Mouse (Mus musculus) midbrain, embryonic 13.5 days (tissue): ENCODE measurements around the gene Acss1. TPM values are rescaled to one million over a fixed set of nuclear protein-coding genes. Genes with fewer than 3 reads are reported as not detected.

Experiments used
- ATAC-seq: fragments of 200-750 bp; cut with Nextera tagmentation; 2 replicates; pipeline ENCODE4 v1.8.0; 2017; ENCODE audit warnings: mild to moderate bottlenecking, moderate TSS enrichment, moderate library complexity
- H3K27ac ChIP-seq: fragments of 300-500 bp; sonication (generic); 2 replicates; pipeline ENCODE4 v1.5.1; 2015; ENCODE audit warnings: inconsistent platforms, mild to moderate bottlenecking, moderate library complexity
- H3K27me3 ChIP-seq: fragments of 300-500 bp; sonication (generic); 2 replicates; pipeline ENCODE4 v1.6.1; 2015; ENCODE audit warnings: mild to moderate bottlenecking, inconsistent platforms
- H3K36me3 ChIP-seq: fragments of 300-500 bp; sonication (generic); 2 replicates; pipeline ENCODE4 v1.6.1; 2015; ENCODE audit warnings: mild to moderate bottlenecking, inconsistent platforms
- H3K4me1 ChIP-seq: fragments of 300-500 bp; sonication (generic); replicated peaks from 2 replicates; pipeline ENCODE4 v1.6.1; 2015; ENCODE audit warnings: inconsistent platforms
- H3K4me2 ChIP-seq: fragments of 300-500 bp; sonication (generic); replicated peaks from 2 replicates; pipeline ENCODE4 v1.6.1; 2015; ENCODE audit warnings: moderate library complexity, mild to moderate bottlenecking, inconsistent platforms
- H3K4me3 ChIP-seq: fragments of 300-500 bp; sonication (generic); replicated peaks from 2 replicates; pipeline ENCODE4 v1.5.1; 2015; ENCODE audit warnings: mild to moderate bottlenecking, inconsistent platforms
- H3K9ac ChIP-seq: fragments of 300-500 bp; sonication (generic); replicated peaks from 2 replicates; pipeline ENCODE4 v1.6.1; 2015; ENCODE audit warnings: mild to moderate bottlenecking, inconsistent platforms
- H3K9me3 ChIP-seq: fragments of 300-500 bp; sonication (generic); 2 replicates; pipeline ENCODE4 v1.6.1; 2016; ENCODE audit warnings: mild to moderate bottlenecking, inconsistent platforms
- WGBS: fragments of 180-500 bp; shearing (Covaris S2); methylation state at CpG from one replicate; pipeline ENCODE4 v1.1.7; 2015; 5-methylcytosine and 5-hydroxymethylcytosine counted together
- polyA plus RNA-seq: library from polyadenylated mRNA; unstranded; fragments of >200 nt; fragmentation: Nextera tagmentation; extraction: Ambion mirVana; gene quantifications from 2 replicates; pipeline ENCODE4 v1.2.1, GENCODE M21; 2015

Acss1 gene
- polyA plus RNA-seq, 1 experiment from 2014 or later = 22.7 TPM

DNA sequence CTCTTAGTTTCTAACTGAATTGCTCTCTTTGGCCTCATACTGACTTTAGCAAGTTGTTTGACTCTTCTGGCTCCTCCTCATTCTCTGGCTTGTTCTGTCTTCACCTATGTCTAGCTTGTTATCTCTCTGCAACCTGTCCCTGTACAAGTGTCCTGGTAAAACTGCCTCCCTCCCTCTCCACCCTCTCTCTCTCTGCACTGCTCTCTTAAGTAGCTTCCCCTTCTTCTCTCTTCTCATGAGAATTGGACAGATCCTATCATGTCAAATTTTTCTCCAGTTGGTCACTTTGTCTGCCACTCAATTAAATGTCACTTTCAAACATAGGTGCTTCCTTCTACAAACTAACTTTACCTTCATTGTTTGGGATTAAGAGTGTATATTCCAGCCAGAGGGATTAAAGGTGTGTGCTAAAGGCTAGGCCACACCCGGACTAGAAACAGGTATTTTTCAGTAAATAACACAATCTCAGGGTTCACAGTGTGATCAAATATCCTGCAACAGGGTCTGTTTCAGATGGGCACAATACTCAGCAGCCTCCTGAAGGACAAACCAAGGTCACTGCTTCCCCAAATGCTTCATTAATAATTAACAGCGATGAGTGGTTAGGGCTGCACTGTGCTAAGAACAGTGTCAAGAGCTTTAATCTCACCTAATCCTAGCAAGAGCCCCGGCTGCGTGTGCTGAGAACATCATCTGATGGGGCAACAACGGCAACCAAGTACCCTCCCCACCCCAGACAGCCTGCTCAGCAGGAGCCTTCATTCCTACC lies 4.0 kb downstream of the Acss1 start:
- Histone ChIP-seq H3K4me3 (no peak overlapping the region), H3K4me2 (peak overlapping the region; percentile 38; the same call in 1 of the 2 replicates), H3K4me1 (peaks cover 38% of the 10 kb centered on the region), H3K36me3 (peaks cover 4% of the 10 kb centered on the region; the same call in 1 of the 2 replicates), H3K9me3 (no peaks in the 10 kb centered on the region), H3K27ac (no peak overlapping the region), H3K9ac (no peak overlapping the region), H3K27me3 (peaks cover 9% of the 10 kb centered on the region)
- 73% methylated on average over 5 of the region's 5 CpGs for WGBS
- no peak for ATAC-seq

DNA sequence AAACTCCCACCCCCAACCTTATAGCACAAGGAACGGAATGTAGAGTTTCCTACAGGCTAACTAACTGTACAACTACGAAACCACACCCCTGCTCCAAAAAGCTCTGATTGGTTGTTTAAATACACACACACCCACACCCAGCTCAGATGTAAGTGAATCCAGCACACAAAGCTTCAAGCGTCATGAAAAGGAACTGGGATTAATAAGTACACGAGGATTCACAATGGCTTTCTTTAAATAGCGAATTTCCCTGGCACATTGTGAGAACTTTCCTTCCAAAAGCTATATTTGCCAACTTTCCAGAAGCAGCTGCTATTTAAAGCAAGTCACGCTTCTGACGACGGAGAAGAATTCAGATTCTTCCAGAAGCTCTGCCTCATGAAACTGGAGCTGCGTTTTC lies 5.0 kb downstream of the Acss1 start:
- no peak overlapping the region for H3K4me3 ChIP-seq
- no peak overlapping the region for H3K4me2 ChIP-seq
- peaks cover 13% of the 10 kb centered on the region for H3K36me3 ChIP-seq
- no peaks in the 10 kb centered on the region for H3K27me3 ChIP-seq
- H3K4me1 ChIP-seq = peaks cover 31% of the 10 kb centered on the region
- ATAC-seq = no peak
- 70% methylated on average over 9 of the region's 9 CpGs for WGBS
- no peak overlapping the region for H3K27ac ChIP-seq
- no peak overlapping the region for H3K9ac ChIP-seq
- no peaks in the 10 kb centered on the region for H3K9me3 ChIP-seq

GRCm38 (mm10) chr2:150662007-150662406 lies 6.3 kb downstream of the Acss1 start:
- Histone ChIP-seq H3K36me3 (peaks cover 18% of the 10 kb centered on the region), H3K4me1 (peaks cover 28% of the 10 kb centered on the region), H3K27me3 (no peaks in the 10 kb centered on the region), H3K9ac (no peak overlapping the region), H3K9me3 (no peaks in the 10 kb centered on the region), H3K4me3 (no peak overlapping the region), H3K4me2 (no peak overlapping the region), H3K27ac (no peak overlapping the region)
- ATAC-seq = no peak
- WGBS = 77% methylated on average over 2 of the region's 2 CpGs

DNA sequence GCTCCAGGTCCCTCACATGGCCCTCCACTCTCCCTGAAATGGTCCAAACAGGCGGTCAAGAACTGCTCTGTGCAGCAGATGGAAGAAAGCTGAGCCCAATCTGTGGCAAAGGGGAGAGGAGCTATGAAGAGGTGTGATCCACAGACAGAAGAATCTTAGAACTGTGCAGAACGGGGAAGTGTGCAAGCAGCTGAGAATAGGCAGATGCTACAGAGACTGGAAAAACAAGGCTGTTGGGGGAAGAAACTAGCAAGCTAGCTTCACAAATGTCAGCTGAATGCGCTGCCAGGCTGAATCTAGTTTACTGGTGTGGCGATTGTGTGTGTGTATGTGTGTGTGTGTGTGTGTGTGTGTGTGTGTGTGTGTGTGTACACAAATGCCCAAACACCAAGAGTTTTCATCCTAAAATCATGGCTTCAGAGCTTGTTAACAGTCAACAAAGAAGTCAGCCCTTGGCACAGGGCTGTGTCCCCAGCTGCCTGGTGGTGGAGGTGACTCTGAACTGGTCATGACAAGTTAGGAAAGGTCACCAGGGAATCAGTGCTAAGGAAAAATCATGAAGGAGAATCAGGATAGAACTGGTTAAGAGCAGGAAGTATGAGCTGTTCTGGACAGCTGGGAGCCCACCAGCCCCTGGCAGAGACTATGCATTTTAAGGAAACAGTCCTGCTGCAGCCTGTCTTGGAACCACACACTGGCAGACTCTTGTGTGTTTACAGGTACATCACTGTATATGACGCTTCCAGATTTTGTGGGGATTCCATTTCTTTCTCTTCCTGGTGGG lies 7.4 kb downstream of the Acss1 start:
- WGBS = 87% methylated on average over 5 of the region's 5 CpGs
- no peak overlapping the region for H3K4me2 ChIP-seq
- H3K4me1 ChIP-seq = peaks cover 30% of the 10 kb centered on the region
- H3K9ac ChIP-seq = no peak overlapping the region
- H3K36me3 ChIP-seq = peaks cover 18% of the 10 kb centered on the region
- no peak overlapping the region for H3K4me3 ChIP-seq
- no peaks in the 10 kb centered on the region for H3K9me3 ChIP-seq
- H3K27ac ChIP-seq = no peak overlapping the region
- ATAC-seq = no peak
- no peaks in the 10 kb centered on the region for H3K27me3 ChIP-seq

DNA sequence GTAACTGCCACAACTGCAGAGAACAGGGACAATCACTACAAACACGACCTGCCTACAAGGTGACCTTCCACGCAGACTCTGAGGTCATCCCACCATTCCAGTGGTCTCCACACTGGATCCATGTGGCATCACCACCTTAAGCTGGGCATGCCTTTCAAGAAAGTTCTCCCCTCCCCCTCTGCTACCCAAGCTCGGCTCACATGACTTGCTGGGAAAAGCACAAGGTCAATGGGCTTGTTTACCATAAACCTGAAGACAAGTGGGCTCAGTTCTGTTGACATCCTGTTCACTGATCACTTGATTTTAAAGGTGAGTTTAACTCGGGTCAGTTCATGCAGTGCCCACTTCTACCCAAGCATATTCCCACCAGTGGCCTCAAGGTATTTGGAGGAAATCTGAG lies 8.3 kb downstream of the Acss1 start:
- no peak overlapping the region for H3K27ac ChIP-seq
- H3K4me2 ChIP-seq = no peak overlapping the region

GRCm38 (mm10) chr2:150656975-150657768 lies 11.1 kb downstream of the Acss1 start:
- peak; percentile 85 for ATAC-seq
- Histone ChIP-seq H3K36me3 (peaks cover 22% of the 10 kb centered on the region), H3K4me3 (no peak overlapping the region), H3K27me3 (no peaks in the 10 kb centered on the region), H3K4me2 (no peak overlapping the region), H3K4me1 (peaks cover 16% of the 10 kb centered on the region), H3K9ac (no peak overlapping the region), H3K27ac (peak overlapping the region; percentile 63), H3K9me3 (no peaks in the 10 kb centered on the region)
- 22% methylated on average over 8 of the region's 8 CpGs for WGBS

More for the DNA sequence above, 8.3 kb downstream of the Acss1 start:
- peaks cover 22% of the 10 kb centered on the region for H3K36me3 ChIP-seq
- WGBS = 73% methylated on average over 4 of the region's 4 CpGs
- H3K4me1 ChIP-seq = peaks cover 22% of the 10 kb centered on the region
- H3K27me3 ChIP-seq = no peaks in the 10 kb centered on the region
- H3K9me3 ChIP-seq = no peaks in the 10 kb centered on the region
- no peak for ATAC-seq
- no peak overlapping the region for H3K9ac ChIP-seq
- H3K4me3 ChIP-seq = no peak overlapping the region

DNA sequence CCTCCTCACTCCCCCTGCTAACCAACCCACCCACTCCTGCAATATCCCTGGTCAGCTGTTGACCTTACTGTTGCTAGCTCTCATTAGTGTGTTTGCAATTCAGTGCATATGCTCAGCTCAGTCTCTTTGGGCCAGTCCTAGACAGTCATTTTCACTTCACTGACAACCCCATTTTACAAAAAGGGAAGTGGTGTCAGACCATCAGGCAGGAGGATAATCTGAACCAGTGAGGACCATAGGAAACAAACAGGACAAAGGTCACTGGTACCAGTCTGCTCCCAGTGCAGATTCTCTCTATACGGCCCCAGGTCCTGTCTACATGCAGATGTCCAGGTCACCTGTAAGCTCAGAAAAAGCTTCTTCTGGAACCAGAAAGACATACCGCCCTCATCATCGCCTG lies 12.2 kb downstream of the Acss1 start:
- WGBS = 95% methylated on average over 3 of the region's 3 CpGs
- H3K9me3 ChIP-seq = no peaks in the 10 kb centered on the region
- H3K27ac ChIP-seq = peak overlapping the region; percentile 63
- H3K4me3 ChIP-seq = no peak overlapping the region
- H3K27me3 ChIP-seq = no peaks in the 10 kb centered on the region
- H3K4me1 ChIP-seq = peaks cover 21% of the 10 kb centered on the region
- no peak for ATAC-seq
- H3K9ac ChIP-seq = no peak overlapping the region
- no peak overlapping the region for H3K4me2 ChIP-seq
- H3K36me3 ChIP-seq = peaks cover 22% of the 10 kb centered on the region

GRCm38 (mm10) chr2:150655290-150655689 lies 13.0 kb downstream of the Acss1 start:
- H3K36me3 ChIP-seq = peaks cover 22% of the 10 kb centered on the region
- H3K27ac ChIP-seq = no peak overlapping the region
- no peaks in the 10 kb centered on the region for H3K9me3 ChIP-seq
- ATAC-seq = no peak
- H3K4me2 ChIP-seq = no peak overlapping the region
- no peak overlapping the region for H3K9ac ChIP-seq
- no peaks in the 10 kb centered on the region for H3K27me3 ChIP-seq
- peaks cover 30% of the 10 kb centered on the region for H3K4me1 ChIP-seq
- WGBS = 90% methylated on average over 6 of the region's 6 CpGs
- H3K4me3 ChIP-seq = no peak overlapping the region

DNA sequence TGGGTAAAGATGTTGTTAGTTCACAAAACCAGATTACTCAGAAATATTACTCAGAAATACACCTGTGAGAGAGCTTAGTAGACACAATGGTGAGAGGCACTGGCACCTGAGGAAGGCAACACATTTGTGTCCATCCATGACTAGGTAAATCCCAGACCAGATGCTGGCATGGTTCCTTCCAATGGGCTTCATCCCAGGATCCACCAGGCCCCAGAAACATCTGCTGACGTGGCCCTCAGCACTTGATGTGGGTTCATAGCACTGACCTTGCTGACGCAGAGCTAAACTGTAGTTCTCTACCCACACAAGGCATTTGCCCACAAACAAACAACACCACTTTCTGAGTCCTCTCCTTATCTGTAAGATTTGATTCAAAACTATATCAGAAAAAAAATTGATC lies 13.5 kb downstream of the Acss1 start:
- no peaks in the 10 kb centered on the region for H3K27me3 ChIP-seq
- H3K4me1 ChIP-seq = peaks cover 34% of the 10 kb centered on the region
- H3K4me2 ChIP-seq = no peak overlapping the region
- ATAC-seq = no peak
- H3K36me3 ChIP-seq = peaks cover 22% of the 10 kb centered on the region
- H3K27ac ChIP-seq = no peak overlapping the region
- H3K9me3 ChIP-seq = no peaks in the 10 kb centered on the region
- H3K9ac ChIP-seq = no peak overlapping the region
- WGBS = 94% methylated on average over 2 of the region's 2 CpGs
- no peak overlapping the region for H3K4me3 ChIP-seq

- Histone ChIP-seq H3K27ac (0 out of 2 replicates have a peak overlapping the region, but pooled peaks have one; percentile 53), H3K4me3 (no peak overlapping the region), H3K36me3 (peaks cover 4% of the 10 kb centered on the region; the same call in 1 of the 2 replicates), H3K27me3 (no peaks in the 10 kb centered on the region), H3K9me3 (no peaks in the 10 kb centered on the region), H3K9ac (no peak overlapping the region), H3K4me2 (no peak overlapping the region), H3K4me1 (peaks cover 42% of the 10 kb centered on the region)
- ATAC-seq = no peak
- WGBS = 69% methylated on average over 9 of the region's 9 CpGs
These were observed 16.9 kb downstream of the Acss1 start for GRCm38 (mm10) chr2:150651366-150651765.

DNA sequence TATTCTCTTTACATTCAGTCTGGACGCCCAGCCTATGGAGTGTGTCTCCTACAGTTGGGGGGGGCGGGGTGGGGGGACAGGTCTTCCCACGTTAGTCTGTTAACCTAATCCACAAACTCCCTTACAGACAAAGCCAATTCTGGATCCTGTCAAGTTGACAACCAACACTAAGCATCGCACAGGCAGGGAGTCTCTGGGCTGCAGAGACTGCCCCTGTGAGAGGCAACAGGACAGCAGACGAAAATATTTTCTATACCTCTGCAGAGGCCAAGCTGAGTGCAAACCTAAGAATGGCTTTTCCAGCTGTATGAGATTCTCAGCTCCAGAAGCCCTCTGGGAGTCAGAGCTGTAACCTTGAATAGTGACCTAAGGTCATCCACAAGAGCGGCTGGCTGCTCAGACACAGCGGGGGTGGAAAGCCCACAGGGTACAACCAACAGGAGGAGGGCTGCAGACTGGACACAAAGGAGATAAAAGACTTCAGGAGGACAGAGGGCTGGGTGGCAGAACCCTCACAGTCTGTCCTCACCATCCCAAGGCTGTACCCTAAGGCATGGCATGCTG lies 17.7 kb downstream of the Acss1 start:
- H3K4me3 ChIP-seq = no peak overlapping the region
- no peaks in the 10 kb centered on the region for H3K9me3 ChIP-seq
- peaks cover 42% of the 10 kb centered on the region for H3K4me1 ChIP-seq
- 10% methylated on average over 7 of the region's 7 CpGs for WGBS
- H3K27me3 ChIP-seq = no peaks in the 10 kb centered on the region
- H3K9ac ChIP-seq = peak overlapping the region; percentile 28; the same call in 1 of the 2 replicates
- peaks cover 4% of the 10 kb centered on the region; the same call in 1 of the 2 replicates for H3K36me3 ChIP-seq
- H3K27ac ChIP-seq = peak overlapping the region; percentile 53
- 0 out of 2 replicates have a peak overlapping the region, but pooled peaks have one; percentile 0 for H3K4me2 ChIP-seq
- peak; percentile 68 for ATAC-seq
